Mouse (Mus musculus): ENCODE data around the gene Bcl2.

DNA sequence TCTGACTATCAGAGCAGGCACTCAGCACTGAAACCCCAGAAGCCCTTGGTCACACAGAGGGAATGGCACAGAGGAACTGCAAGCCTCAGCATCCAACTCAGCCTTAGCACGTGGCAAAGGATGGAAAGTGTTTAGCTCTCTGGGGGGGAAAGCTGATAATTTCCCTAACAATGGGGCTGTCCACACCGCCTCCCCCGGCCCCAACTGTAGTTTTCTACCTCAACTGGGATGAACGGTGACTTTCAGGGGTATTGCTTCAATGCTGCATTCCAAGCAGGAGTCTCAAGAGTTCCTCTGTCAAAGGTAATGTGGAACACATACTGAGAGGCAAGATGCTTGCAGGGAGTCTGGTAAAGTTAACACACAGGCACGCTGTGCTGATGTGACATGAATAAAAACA is 8.0 kb upstream of the Bcl2 start:
- TF ChIP-seq EP300 (IDR thresholded peaks at IDR 0.05; ENCODE audit: low read length) (no peak), ZC3H11A (IDR thresholded peaks at IDR 0.05; ENCODE audit: low read depth, low read length) (no peak), NELFE (IDR thresholded peaks at IDR 0.05; ENCODE audit: low read depth, low read length) (no peak), GABPA (IDR thresholded peaks at IDR 0.05; ENCODE audit: insufficient replicate concordance, low read depth, low read length) (no peak), CTCF (conservative IDR thresholded peaks at IDR 0.05 in 1 of 2, IDR thresholded peaks at IDR 0.05 in 1 of 2; ENCODE audit: low read depth in 2 of 2, low read length in 2 of 2) (no peak)
